Mouse (Mus musculus): ENCODE data around the gene Mid1. TPM values are rescaled to one million over a fixed set of nuclear protein-coding genes. Genes with fewer than 3 reads are reported as not detected.

Mid1 gene
- polyA plus RNA-seq, 1 experiment = 8.8 TPM

GRCm38 (mm10) chrX:169899227-169899950 is 214.4 kb downstream of the Mid1 start:
- no peaks in the 10 kb centered on the region for H3K27me3 ChIP-seq (replicated peaks; ENCODE audit: control insufficient read depth, insufficient read depth, low read length)
- peaks cover 3% of the 10 kb centered on the region; the same call in 1 of the 2 replicates for H3K4me1 ChIP-seq (ENCODE audit: control insufficient read depth, insufficient read depth, low read length)
- DNase-seq = peak; percentile 84
- no peaks in the 10 kb centered on the region for H3K36me3 ChIP-seq (ENCODE audit: control insufficient read depth, insufficient read depth, low read length)
- peak overlapping the region; percentile 93 for H3K27ac ChIP-seq (ENCODE audit: insufficient read depth, low read depth, low read length)
- TF ChIP-seq POLR2A (IDR thresholded peaks at IDR 0.05; ENCODE audit: low read depth, low read length) (no peak), CTCF (conservative IDR thresholded peaks at IDR 0.05; ENCODE audit: insufficient read depth, insufficient read length, low read depth, low read length) (no peak)
- 11% methylated on average over 3 of the region's 3 CpGs for WGBS
- H3K4me3 ChIP-seq (ENCODE audit: insufficient read depth, low read depth, low read length) = no peak overlapping the region

- H3K27me3 ChIP-seq (replicated peaks; ENCODE audit: control insufficient read depth, insufficient read depth, low read length) = no peaks in the 10 kb centered on the region
- no peak overlapping the region for H3K4me3 ChIP-seq (ENCODE audit: insufficient read depth, low read depth, low read length)
- DNase-seq = no peak
- no peak overlapping the region for H3K27ac ChIP-seq (ENCODE audit: insufficient read depth, low read depth, low read length)
- no peaks in the 10 kb centered on the region for H3K36me3 ChIP-seq (ENCODE audit: control insufficient read depth, insufficient read depth, low read length)
- TF ChIP-seq CTCF (conservative IDR thresholded peaks at IDR 0.05; ENCODE audit: insufficient read depth, insufficient read length, low read depth, low read length) = no peak
- no peak for TF ChIP-seq POLR2A (IDR thresholded peaks at IDR 0.05; ENCODE audit: low read depth, low read length)
- H3K4me1 ChIP-seq (ENCODE audit: control insufficient read depth, insufficient read depth, low read length) = peaks cover 6% of the 10 kb centered on the region; the same call in 1 of the 2 replicates
Measured at GRCm38 (mm10) chrX:169902860-169903259, 217.9 kb downstream of the Mid1 start.

GRCm38 (mm10) chrX:169903656-169904055 is 218.7 kb downstream of the Mid1 start:
- Histone ChIP-seq H3K4me3 (ENCODE audit: insufficient read depth, low read depth, low read length) (no peak overlapping the region), H3K4me1 (ENCODE audit: control insufficient read depth, insufficient read depth, low read length) (peaks cover 6% of the 10 kb centered on the region; the same call in 1 of the 2 replicates), H3K27me3 (replicated peaks; ENCODE audit: control insufficient read depth, insufficient read depth, low read length) (no peaks in the 10 kb centered on the region), H3K27ac (ENCODE audit: insufficient read depth, low read depth, low read length) (peak overlapping the region; percentile 94), H3K36me3 (ENCODE audit: control insufficient read depth, insufficient read depth, low read length) (no peaks in the 10 kb centered on the region)
- peak; percentile 64 for DNase-seq
- TF ChIP-seq CTCF (conservative IDR thresholded peaks at IDR 0.05; ENCODE audit: insufficient read depth, insufficient read length, low read depth, low read length) (no peak), POLR2A (IDR thresholded peaks at IDR 0.05; ENCODE audit: low read depth, low read length) (no peak)
- WGBS = 52% methylated on average over 2 of the region's 2 CpGs

- no peak for TF ChIP-seq POLR2A (IDR thresholded peaks at IDR 0.05; ENCODE audit: low read depth, low read length)
- TF ChIP-seq CTCF (conservative IDR thresholded peaks at IDR 0.05; ENCODE audit: insufficient read depth, insufficient read length, low read depth, low read length) = no peak
- H3K27ac ChIP-seq (ENCODE audit: insufficient read depth, low read depth, low read length) = peak overlapping the region; percentile 16; the same call in 1 of the 2 replicates
- no peaks in the 10 kb centered on the region for H3K36me3 ChIP-seq (ENCODE audit: control insufficient read depth, insufficient read depth, low read length)
- no peak overlapping the region for H3K4me3 ChIP-seq (ENCODE audit: insufficient read depth, low read depth, low read length)
- DNase-seq = peak; percentile 88
- H3K4me1 ChIP-seq (ENCODE audit: control insufficient read depth, insufficient read depth, low read length) = peaks cover 4% of the 10 kb centered on the region; the same call in 1 of the 2 replicates
- no peaks in the 10 kb centered on the region for H3K27me3 ChIP-seq (replicated peaks; ENCODE audit: control insufficient read depth, insufficient read depth, low read length)
- 4% methylated on average over 5 of the region's 5 CpGs for WGBS
Measured at GRCm38 (mm10) chrX:169906054-169906508, 221.1 kb downstream of the Mid1 start.

- Histone ChIP-seq H3K27ac (ENCODE audit: insufficient read depth, low read depth, low read length) (peak overlapping the region; percentile 9; the same call in 1 of the 2 replicates), H3K36me3 (ENCODE audit: control insufficient read depth, insufficient read depth, low read length) (no peaks in the 10 kb centered on the region), H3K27me3 (replicated peaks; ENCODE audit: control insufficient read depth, insufficient read depth, low read length) (no peaks in the 10 kb centered on the region), H3K4me1 (ENCODE audit: control insufficient read depth, insufficient read depth, low read length) (peaks cover 4% of the 10 kb centered on the region; the same call in 1 of the 2 replicates), H3K4me3 (ENCODE audit: insufficient read depth, low read depth, low read length) (no peak overlapping the region)
- DNase-seq = no peak
- 64% methylated on average over 2 of the region's 2 CpGs for WGBS
- TF ChIP-seq POLR2A (IDR thresholded peaks at IDR 0.05; ENCODE audit: low read depth, low read length) = no peak
- TF ChIP-seq CTCF (conservative IDR thresholded peaks at IDR 0.05; ENCODE audit: insufficient read depth, insufficient read length, low read depth, low read length) = no peak
Measured at GRCm38 (mm10) chrX:169909898-169910297, 224.9 kb downstream of the Mid1 start.

- peak overlapping the region; percentile 59 for H3K27ac ChIP-seq (ENCODE audit: insufficient read depth, low read depth, low read length)
- TF ChIP-seq CTCF (conservative IDR thresholded peaks at IDR 0.05; ENCODE audit: insufficient read depth, insufficient read length, low read depth, low read length) = no peak
- TF ChIP-seq POLR2A (IDR thresholded peaks at IDR 0.05; ENCODE audit: low read depth, low read length) = no peak
- WGBS = 70% methylated on average over 6 of the region's 6 CpGs
- DNase-seq = peak; percentile 75
- H3K4me1 ChIP-seq (ENCODE audit: control insufficient read depth, insufficient read depth, low read length) = no peaks in the 10 kb centered on the region
- H3K27me3 ChIP-seq (replicated peaks; ENCODE audit: control insufficient read depth, insufficient read depth, low read length) = no peaks in the 10 kb centered on the region
- H3K4me3 ChIP-seq (ENCODE audit: insufficient read depth, low read depth, low read length) = peak overlapping the region; percentile 7; the same call in 1 of the 2 replicates
- H3K36me3 ChIP-seq (ENCODE audit: control insufficient read depth, insufficient read depth, low read length) = no peaks in the 10 kb centered on the region
Measured at GRCm38 (mm10) chrX:169915738-169916137, 230.7 kb downstream of the Mid1 start.

- 91% methylated on average over 2 of the region's 2 CpGs for WGBS
- H3K36me3 ChIP-seq (ENCODE audit: control insufficient read depth, insufficient read depth, low read length) = no peaks in the 10 kb centered on the region
- no peak overlapping the region for H3K4me3 ChIP-seq (ENCODE audit: insufficient read depth, low read depth, low read length)
- TF ChIP-seq POLR2A (IDR thresholded peaks at IDR 0.05; ENCODE audit: low read depth, low read length) = no peak
- no peak for TF ChIP-seq CTCF (conservative IDR thresholded peaks at IDR 0.05; ENCODE audit: insufficient read depth, insufficient read length, low read depth, low read length)
- DNase-seq = no peak
- H3K4me1 ChIP-seq (ENCODE audit: control insufficient read depth, insufficient read depth, low read length) = no peaks in the 10 kb centered on the region
- H3K27me3 ChIP-seq (replicated peaks; ENCODE audit: control insufficient read depth, insufficient read depth, low read length) = no peaks in the 10 kb centered on the region
- H3K27ac ChIP-seq (ENCODE audit: insufficient read depth, low read depth, low read length) = no peak overlapping the region
Measured at GRCm38 (mm10) chrX:169922541-169922940, 237.5 kb downstream of the Mid1 start.

Measured in kidney, adult 2 months (tissue).